Mouse (Mus musculus) CD4-positive, CD25-positive, alpha-beta regulatory T cell, adult 2 months (primary cell): ENCODE data around the gene Myh7.
"Not testable (repeated sequence)": the region's sequence is repeated elsewhere in the genome, so short reads cannot be mapped to it uniquely, and the experiment has no call there.

Experiments used
- DNase-seq: peaks from one replicate; pipeline ENCODE4 v3.0.0-alpha.2; 2012; ENCODE audit warnings: low read depth, low spot score

The Myh7 gene

DNA sequence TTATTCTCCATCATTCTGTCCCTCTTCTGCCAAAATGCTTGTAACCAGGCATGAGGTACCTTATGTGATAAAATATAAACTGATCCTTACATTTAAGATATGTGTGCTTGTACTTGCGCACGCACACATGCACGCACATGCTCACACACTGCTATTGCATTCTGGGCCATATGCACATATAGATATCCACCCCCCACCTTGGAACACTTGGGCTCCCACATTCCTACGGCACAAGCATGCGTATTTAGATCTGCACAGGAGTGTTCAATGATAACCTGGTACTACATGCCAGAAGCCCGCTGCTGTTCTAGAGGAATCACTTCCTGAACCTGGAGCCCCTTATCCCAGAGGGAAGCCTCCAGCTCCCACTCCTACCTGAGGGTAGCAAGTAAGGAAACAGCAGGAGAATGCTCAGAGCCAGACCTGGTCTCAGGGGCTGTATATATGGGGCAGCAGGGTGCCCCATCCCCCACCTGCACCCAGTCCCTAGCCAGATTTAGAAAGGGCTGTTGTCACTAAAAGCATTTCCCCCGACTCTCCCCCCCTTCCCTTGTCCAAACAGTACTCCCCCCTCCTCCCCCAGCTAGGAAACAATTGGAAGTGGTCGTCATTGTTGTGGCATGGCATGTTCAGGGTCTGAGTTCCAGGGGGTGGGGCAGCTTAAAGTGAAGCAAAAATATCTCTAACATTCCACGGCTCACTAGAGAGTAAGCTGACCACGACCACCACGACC is at the start of gene Myh7:
TSS of gene Myh7 (minus strand) at position 491 of the 733 bp plus-strand sequence.
- no peak for DNase-seq

- not testable (repeated sequence) for DNase-seq
Observed at GRCm38 (mm10) chr14:55043694-55044093, 49.3 kb upstream of the Myh7 start.

- DNase-seq: no peak
Observed at GRCm38 (mm10) chr14:55032695-55033225, 38.3 kb upstream of the Myh7 start.

GRCm38 (mm10) chr14:55029034-55029698 is 34.7 kb upstream of the Myh7 start:
- peak; percentile 69 for DNase-seq

DNA sequence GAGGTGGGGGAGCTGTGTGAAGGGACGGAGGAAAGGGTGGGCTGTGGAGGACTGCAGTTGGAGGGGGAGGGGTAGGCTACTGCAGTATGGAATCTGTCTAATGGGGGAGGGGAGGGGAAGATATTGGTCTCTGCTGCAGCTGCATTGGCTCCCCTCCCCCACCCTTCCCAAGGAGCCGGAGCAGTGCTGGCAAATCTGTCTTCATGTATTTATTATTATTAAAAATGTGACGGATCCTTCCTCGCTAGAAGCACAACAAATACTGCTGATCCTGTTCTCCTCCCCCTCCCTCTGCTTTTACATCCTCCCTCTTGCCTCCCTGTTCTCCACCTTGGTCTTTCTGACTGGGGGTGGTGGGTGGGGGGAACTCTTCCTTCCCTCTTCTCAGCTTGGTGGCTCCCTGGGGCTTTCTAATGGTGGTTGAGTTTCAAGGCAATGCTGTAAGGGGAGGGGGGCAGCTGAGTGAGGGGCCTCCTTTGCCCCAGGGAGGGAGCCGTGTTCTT is 34.0 kb upstream of the Myh7 start:
- DNase-seq: no peak

GRCm38 (mm10) chr14:55027653-55028052 is 33.2 kb upstream of the Myh7 start:
- no peak for DNase-seq

DNA sequence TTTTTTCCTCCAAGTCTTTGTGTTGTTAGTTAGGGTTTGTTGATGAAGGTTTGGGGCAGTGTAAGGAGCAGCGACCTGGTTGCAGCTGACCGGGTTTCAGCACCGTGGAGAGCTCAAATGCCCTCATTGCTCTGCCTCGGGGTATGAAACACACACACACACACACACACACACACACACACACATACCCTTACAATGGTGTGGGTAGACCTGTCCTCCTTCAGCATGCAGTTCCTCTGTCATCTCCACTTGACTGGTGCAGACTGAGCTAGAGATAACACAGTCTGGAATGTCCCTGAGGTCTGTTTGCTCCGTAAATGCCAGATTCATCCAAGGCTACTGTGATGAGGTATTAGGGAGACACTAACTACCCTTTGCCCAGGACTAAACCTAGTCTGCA is 32.8 kb upstream of the Myh7 start:
- no peak for DNase-seq

DNA sequence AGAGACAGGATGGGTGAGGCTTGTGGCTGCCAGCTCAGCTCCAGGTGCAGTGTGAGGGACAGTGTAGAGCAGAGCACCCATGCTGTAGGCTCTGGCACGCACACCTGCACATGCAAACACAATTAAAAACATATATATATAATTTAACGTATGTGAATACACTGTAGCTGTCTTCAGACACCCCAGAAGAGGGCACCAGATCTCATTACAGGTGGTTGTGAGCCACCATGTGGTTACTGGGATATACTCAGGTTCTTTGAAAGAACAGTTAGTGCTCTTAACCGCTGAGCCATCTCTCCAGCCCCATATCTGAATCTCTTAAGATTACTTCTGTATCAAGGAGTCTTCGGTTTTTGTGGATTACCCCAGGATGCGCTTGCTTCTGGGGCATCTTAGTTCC is 31.1 kb upstream of the Myh7 start:
- peak; percentile 38 for DNase-seq

- peak; percentile 73 for DNase-seq
Observed at GRCm38 (mm10) chr14:55024236-55024635, 29.8 kb upstream of the Myh7 start.

DNA sequence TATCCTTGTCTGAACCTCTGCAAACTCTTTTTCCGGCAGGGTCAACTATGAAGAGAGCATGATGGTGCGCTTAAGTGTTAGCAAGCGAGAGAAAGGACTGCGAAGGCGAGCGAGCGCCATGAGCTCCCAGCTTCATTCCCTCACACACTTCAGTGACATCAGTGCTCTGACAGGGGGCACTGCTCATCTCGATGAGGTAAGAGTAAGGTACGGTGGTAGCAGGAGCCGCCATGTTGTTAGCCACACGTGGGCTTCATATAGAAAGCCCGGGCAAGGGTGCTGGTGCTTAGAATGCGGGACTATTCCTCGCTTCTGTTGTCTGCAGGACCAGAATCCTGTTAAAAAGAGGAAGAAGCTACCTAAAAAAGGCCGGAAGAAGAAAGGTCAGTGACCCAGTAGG is 28.6 kb upstream of the Myh7 start:
- no peak for DNase-seq

GRCm38 (mm10) chr14:55020394-55020793 is 26.0 kb upstream of the Myh7 start:
- no peak for DNase-seq

- no peak for DNase-seq
Observed at GRCm38 (mm10) chr14:55016876-55017275, 22.4 kb upstream of the Myh7 start.

DNA sequence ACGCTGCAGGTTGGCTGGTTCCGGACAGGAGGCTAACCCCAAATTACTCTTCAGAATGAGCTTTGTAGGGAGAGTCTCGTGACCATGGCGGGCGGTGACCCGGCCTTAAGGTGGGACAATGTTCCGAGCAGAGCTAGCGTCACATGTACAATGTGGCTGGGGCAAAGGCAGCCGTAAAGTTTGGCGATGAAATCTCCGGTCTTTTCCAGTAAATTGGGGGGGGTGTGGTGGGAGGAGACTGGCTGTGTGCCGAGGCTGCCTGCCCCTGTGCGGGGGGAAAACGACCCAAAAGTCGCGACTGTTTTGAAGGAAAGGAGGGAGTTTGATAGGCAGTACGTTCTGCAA is 21.3 kb upstream of the Myh7 start:
- DNase-seq: no peak

- peak; percentile 97 for DNase-seq
Observed at GRCm38 (mm10) chr14:55014991-55015766, 20.8 kb upstream of the Myh7 start, which contains the start of gene Ngdn. Gene Ngdn (plus strand): TSS chr14:55015454.

DNA sequence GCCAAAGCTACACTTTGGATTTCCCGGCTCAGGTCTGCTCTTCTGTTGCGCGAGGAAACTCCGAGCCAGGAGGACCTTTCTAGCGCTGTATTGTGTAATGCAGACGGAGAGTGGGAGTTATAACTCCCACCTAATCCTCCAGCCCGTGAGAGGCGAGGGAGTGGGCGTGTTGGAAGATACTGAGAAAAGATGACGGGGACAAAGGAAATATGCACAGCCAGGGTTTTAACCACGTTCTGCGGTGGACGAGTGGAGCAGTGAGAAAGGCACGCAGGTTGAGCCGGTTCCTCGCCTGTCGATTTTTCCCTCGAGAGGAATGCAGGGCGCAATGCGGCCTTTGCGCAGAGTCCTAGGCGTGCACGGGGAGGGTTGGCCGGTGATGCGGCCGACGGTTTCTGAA is 20.2 kb upstream of the Myh7 start:
- DNase-seq: no peak

DNA sequence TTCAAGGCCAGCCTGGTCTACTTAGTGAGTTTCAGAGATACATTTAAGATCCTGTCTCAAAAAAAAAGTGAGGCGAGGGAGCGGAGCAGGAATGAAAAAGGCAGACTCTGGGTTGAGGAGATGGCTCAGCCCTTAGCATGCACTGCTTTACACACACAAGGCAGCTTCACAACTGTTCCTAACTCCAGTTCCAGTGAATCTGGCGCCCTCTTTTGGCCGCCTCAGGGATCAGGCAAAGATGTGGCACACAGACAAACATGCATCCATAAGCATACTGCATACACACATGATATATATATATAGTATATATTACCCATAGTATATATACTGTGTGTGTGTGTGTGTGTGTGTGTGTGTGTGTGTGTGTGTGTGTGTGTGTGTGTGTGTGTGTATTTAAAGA is 16.7 kb upstream of the Myh7 start:
- DNase-seq: peak; percentile 42

GRCm38 (mm10) chr14:55008417-55008816 is 14.0 kb upstream of the Myh7 start:
- no peak for DNase-seq

DNA sequence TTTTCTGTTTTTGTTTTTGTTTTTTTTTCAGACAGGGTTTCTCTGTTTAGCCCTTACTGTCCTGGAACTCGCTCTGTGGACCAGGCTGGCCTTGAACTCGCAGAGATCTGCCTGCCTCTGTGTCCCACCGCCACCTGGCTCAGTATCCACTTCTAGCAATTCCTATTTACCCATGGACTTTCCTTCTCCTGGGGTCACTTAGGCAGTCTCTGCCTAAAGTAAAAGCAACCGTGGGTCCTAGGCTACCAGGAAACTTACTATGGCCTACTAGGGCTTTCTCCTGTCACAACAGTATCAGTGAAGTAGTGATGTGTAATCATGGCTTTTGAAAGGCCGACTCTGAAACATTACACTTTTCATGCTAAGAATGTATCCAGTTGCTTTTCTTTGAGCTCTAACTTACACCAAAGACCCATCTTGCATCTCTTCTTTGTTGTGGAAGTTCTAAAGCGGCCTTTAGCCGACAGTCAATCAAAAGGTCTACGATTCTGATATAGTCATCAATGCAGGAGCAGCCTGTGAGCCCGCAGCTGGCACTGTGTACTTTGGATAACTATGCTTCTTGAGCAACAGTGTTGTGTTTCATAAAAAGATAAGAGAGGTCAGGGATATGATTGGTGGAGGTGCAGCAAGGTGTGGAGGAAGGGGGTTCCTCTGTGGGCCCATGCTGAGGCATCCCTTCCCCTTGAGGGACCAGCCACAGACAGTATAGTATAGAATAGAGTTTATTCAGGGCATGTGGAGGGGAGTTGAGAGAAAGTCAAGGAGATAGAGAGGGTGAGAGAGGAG is 12.9 kb upstream of the Myh7 start:
- DNase-seq: no peak

DNA sequence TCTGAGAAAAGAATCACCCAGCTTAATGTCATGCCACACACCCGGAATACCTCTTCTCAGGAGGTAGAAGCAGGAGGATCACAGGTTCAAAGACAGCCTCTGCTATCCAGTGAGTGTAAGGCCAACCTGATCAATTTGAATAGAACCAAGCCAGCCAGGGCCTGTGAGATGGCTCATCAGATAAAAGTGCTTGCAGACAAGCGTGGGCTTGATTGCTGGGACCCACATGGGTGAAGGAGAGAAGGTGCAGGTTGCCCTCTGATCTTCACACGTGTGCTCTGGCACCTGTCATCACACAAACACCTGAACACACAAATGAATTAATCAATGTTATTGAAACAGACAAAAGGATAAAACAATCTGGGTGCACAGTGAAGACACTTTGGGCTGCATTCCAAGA is 12.1 kb upstream of the Myh7 start:
- no peak for DNase-seq

GRCm38 (mm10) chr14:55005967-55006366 is 11.5 kb upstream of the Myh7 start:
- no peak for DNase-seq

DNA sequence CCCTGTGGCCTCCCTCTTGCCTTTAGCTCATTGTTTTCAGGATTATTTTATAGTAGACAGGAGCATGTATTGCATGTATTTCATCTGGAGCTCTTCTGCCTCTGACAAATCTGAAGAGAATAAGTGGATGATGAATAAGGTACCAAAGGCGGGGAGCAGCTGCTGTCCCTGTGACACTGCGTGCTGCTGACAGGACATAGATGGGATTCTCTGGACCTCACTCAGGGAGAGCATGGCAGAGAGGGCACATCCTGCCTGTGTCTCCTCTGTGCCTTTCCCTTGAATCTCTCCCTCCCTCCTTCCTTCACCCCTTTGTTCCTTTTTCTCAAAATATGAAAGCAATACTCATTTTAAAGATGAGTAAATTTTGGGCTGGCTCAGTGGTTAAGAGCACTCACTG is 11.1 kb upstream of the Myh7 start:
- no peak for DNase-seq
